Mouse (Mus musculus): Measurements from ENCODE around the gene Tfam. TPM values are rescaled to one million over a fixed set of nuclear protein-coding genes. Genes with fewer than 3 reads are reported as not detected.

Tfam gene
- total and polyA plus RNA-seq, 2 experiments = 10.4 to 19.6 TPM

DNA sequence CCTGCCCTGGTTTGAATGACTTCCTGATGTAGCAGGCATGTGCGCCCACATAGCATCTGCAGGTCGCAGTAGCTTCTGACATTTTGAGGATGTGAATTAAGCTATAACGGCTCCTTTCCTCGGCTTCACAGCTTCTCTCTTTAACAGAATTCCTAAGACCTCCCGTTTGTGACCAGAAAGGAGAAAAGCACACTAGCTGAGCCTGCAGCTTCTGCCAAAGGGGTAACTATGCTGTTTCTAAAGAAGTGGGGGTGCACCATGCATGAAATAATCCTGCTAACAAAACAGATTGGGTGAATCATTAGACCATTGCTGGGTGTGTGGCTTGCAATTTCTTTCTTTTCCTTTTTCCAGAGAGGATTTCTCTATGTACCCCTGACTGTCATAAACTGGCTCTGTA, 37.1 kb downstream of the Tfam start:
- WGBS = 83% methylated on average over 5 of the region's 5 CpGs
- no peak for TF ChIP-seq POLR2A (IDR thresholded peaks at IDR 0.05; ENCODE audit: extremely low read depth, insufficient read depth, low read length)
- H3K9ac ChIP-seq (ENCODE audit: low read depth, low read length) = no peak overlapping the region
- no peak overlapping the region for H3K27ac ChIP-seq (replicated peaks; ENCODE audit: insufficient read depth, low read depth, low read length)
- H3K79me2 ChIP-seq (ENCODE audit: control insufficient read depth, insufficient read depth, low read length) = no peaks in the 10 kb centered on the region
- no peaks in the 10 kb centered on the region for H3K27me3 ChIP-seq (ENCODE audit: control insufficient read depth, insufficient read depth, low read length)
- no peak for DNase-seq (ENCODE audit: extremely low read depth, low read depth, low spot score)
- H3K4me1 ChIP-seq (ENCODE audit: control insufficient read depth, insufficient read depth, low read length) = peaks cover 5% of the 10 kb centered on the region
- H3K4me3 ChIP-seq (ENCODE audit: insufficient read depth, low read depth, low read length) = no peak overlapping the region
- no peaks in the 10 kb centered on the region for H3K36me3 ChIP-seq (ENCODE audit: control insufficient read depth, insufficient read depth, low read length)

GRCm38 (mm10) chr10:71198676-71199075, 39.4 kb downstream of the Tfam start:
- H3K27ac ChIP-seq (replicated peaks; ENCODE audit: insufficient read depth, low read depth, low read length) = no peak overlapping the region
- TF ChIP-seq POLR2A (IDR thresholded peaks at IDR 0.05; ENCODE audit: extremely low read depth, insufficient read depth, low read length) (no peak), CTCF (IDR thresholded peaks at IDR 0.05; ENCODE audit: low read depth, low read length) (no peak)
- H3K79me2 ChIP-seq (ENCODE audit: control insufficient read depth, insufficient read depth, low read length) = no peaks in the 10 kb centered on the region
- H3K9ac ChIP-seq (ENCODE audit: low read depth, low read length) = no peak overlapping the region
- H3K4me1 ChIP-seq (ENCODE audit: control insufficient read depth, insufficient read depth, low read length) = peaks cover 5% of the 10 kb centered on the region
- 86% methylated on average over 8 of the region's 8 CpGs for WGBS
- H3K36me3 ChIP-seq (ENCODE audit: control insufficient read depth, insufficient read depth, low read length) = no peaks in the 10 kb centered on the region
- no peak overlapping the region for H3K4me3 ChIP-seq (ENCODE audit: insufficient read depth, low read depth, low read length)
- DNase-seq (ENCODE audit: extremely low read depth, low read depth, low spot score) = no peak
- no peaks in the 10 kb centered on the region for H3K27me3 ChIP-seq (ENCODE audit: control insufficient read depth, insufficient read depth, low read length)

GRCm38 (mm10) chr10:71197036-71197785, 40.9 kb downstream of the Tfam start:
- DNase-seq (ENCODE audit: extremely low read depth, low read depth, low spot score) = peak; percentile 79
- Histone ChIP-seq H3K4me1 (ENCODE audit: control insufficient read depth, insufficient read depth, low read length) (peaks cover 7% of the 10 kb centered on the region), H3K79me2 (ENCODE audit: control insufficient read depth, insufficient read depth, low read length) (no peaks in the 10 kb centered on the region), H3K27me3 (ENCODE audit: control insufficient read depth, insufficient read depth, low read length) (no peaks in the 10 kb centered on the region), H3K27ac (replicated peaks; ENCODE audit: insufficient read depth, low read depth, low read length) (no peak overlapping the region), H3K9ac (ENCODE audit: low read depth, low read length) (no peak overlapping the region), H3K4me3 (ENCODE audit: insufficient read depth, low read depth, low read length) (no peak overlapping the region), H3K36me3 (ENCODE audit: control insufficient read depth, insufficient read depth, low read length) (no peaks in the 10 kb centered on the region)
- no peak for TF ChIP-seq CTCF (IDR thresholded peaks at IDR 0.05; ENCODE audit: low read depth, low read length)
- TF ChIP-seq POLR2A (IDR thresholded peaks at IDR 0.05; ENCODE audit: extremely low read depth, insufficient read depth, low read length) = no peak
- WGBS = 20% methylated on average over 14 of the region's 14 CpGs

GRCm38 (mm10) chr10:71195501-71195900, 42.6 kb downstream of the Tfam start:
- H3K36me3 ChIP-seq (ENCODE audit: control insufficient read depth, insufficient read depth, low read length) = no peaks in the 10 kb centered on the region
- H3K27me3 ChIP-seq (ENCODE audit: control insufficient read depth, insufficient read depth, low read length) = no peaks in the 10 kb centered on the region
- H3K79me2 ChIP-seq (ENCODE audit: control insufficient read depth, insufficient read depth, low read length) = no peaks in the 10 kb centered on the region
- WGBS = 76% methylated on average over 9 of the region's 9 CpGs
- H3K9ac ChIP-seq (ENCODE audit: low read depth, low read length) = no peak overlapping the region
- no peak overlapping the region for H3K27ac ChIP-seq (replicated peaks; ENCODE audit: insufficient read depth, low read depth, low read length)
- DNase-seq (ENCODE audit: extremely low read depth, low read depth, low spot score) = no peak
- TF ChIP-seq POLR2A (IDR thresholded peaks at IDR 0.05; ENCODE audit: extremely low read depth, insufficient read depth, low read length) (no peak), CTCF (IDR thresholded peaks at IDR 0.05; ENCODE audit: low read depth, low read length) (no peak)
- no peak overlapping the region for H3K4me3 ChIP-seq (ENCODE audit: insufficient read depth, low read depth, low read length)
- H3K4me1 ChIP-seq (ENCODE audit: control insufficient read depth, insufficient read depth, low read length) = peaks cover 7% of the 10 kb centered on the region

DNA sequence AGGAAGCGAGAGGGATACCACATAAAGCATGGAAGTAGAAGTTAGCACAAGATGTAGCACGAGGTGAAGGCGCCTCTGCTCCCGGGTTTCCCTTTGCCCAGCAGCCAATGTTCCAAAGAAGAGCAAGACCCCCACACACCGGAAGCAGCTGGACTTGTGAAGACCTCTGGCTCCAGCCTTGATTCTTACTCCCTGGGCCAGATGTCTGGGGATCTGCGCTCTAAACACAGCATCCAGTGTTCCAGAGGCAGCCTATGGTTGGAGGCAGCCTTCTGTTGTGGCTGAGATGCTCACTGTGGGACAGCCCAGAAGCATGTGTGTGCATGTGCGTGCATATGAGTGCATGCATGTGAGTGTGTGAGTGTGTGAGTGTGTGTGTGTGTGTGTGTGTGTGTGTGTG, 43.4 kb downstream of the Tfam start:
- H3K4me3 ChIP-seq (ENCODE audit: insufficient read depth, low read depth, low read length) = no peak overlapping the region
- no peaks in the 10 kb centered on the region for H3K36me3 ChIP-seq (ENCODE audit: control insufficient read depth, insufficient read depth, low read length)
- WGBS = 85% methylated on average over 7 of the region's 7 CpGs
- no peak for DNase-seq (ENCODE audit: extremely low read depth, low read depth, low spot score)
- H3K4me1 ChIP-seq (ENCODE audit: control insufficient read depth, insufficient read depth, low read length) = peaks cover 7% of the 10 kb centered on the region
- no peaks in the 10 kb centered on the region for H3K79me2 ChIP-seq (ENCODE audit: control insufficient read depth, insufficient read depth, low read length)
- no peak overlapping the region for H3K9ac ChIP-seq (ENCODE audit: low read depth, low read length)
- TF ChIP-seq POLR2A (IDR thresholded peaks at IDR 0.05; ENCODE audit: extremely low read depth, insufficient read depth, low read length) = no peak
- no peak for TF ChIP-seq CTCF (IDR thresholded peaks at IDR 0.05; ENCODE audit: low read depth, low read length)
- no peak overlapping the region for H3K27ac ChIP-seq (replicated peaks; ENCODE audit: insufficient read depth, low read depth, low read length)
- no peaks in the 10 kb centered on the region for H3K27me3 ChIP-seq (ENCODE audit: control insufficient read depth, insufficient read depth, low read length)

GRCm38 (mm10) chr10:71193319-71193718, 44.8 kb downstream of the Tfam start:
- TF ChIP-seq POLR2A (IDR thresholded peaks at IDR 0.05; ENCODE audit: extremely low read depth, insufficient read depth, low read length) (no peak), CTCF (IDR thresholded peaks at IDR 0.05; ENCODE audit: low read depth, low read length) (no peak)
- peaks cover 7% of the 10 kb centered on the region for H3K4me1 ChIP-seq (ENCODE audit: control insufficient read depth, insufficient read depth, low read length)
- H3K79me2 ChIP-seq (ENCODE audit: control insufficient read depth, insufficient read depth, low read length) = no peaks in the 10 kb centered on the region
- H3K4me3 ChIP-seq (ENCODE audit: insufficient read depth, low read depth, low read length) = no peak overlapping the region
- no peaks in the 10 kb centered on the region for H3K36me3 ChIP-seq (ENCODE audit: control insufficient read depth, insufficient read depth, low read length)
- no peaks in the 10 kb centered on the region for H3K27me3 ChIP-seq (ENCODE audit: control insufficient read depth, insufficient read depth, low read length)
- 18% methylated on average over 7 of the region's 7 CpGs for WGBS
- DNase-seq (ENCODE audit: extremely low read depth, low read depth, low spot score) = peak; percentile 47
- no peak overlapping the region for H3K9ac ChIP-seq (ENCODE audit: low read depth, low read length)
- H3K27ac ChIP-seq (replicated peaks; ENCODE audit: insufficient read depth, low read depth, low read length) = no peak overlapping the region

Measured in liver, adult 2 months (tissue).